In genomic region chr2:140772825-140773224, GRCm38 (mm10) we compare ENCODE assay signal across 14 mouse cellular contexts.
"Had no signal": no experiment of that assay in that cellular context is flagged by ENCODE, and none has a peak within 500 bp of the region (broad histone marks: within the 10 kb centered on the region; RNA-seq: fewer than 3 reads in every experiment).

No protein-coding gene starts in this region.

- H3K9me3 ChIP-seq: hindbrain, embryonic 13.5 days; limb, embryonic 15.5 days; lung, embryonic 15.5 days; midbrain, embryonic 12.5 days; stomach, embryonic 15.5 days had no signal

- H3K9ac ChIP-seq: hindbrain, embryonic 13.5 days; limb, embryonic 15.5 days; lung, embryonic 15.5 days; midbrain, embryonic 12.5 days; stomach, embryonic 15.5 days had no signal

- H3K27ac ChIP-seq: hindbrain, embryonic 13.5 days; limb, embryonic 15.5 days; lung, embryonic 15.5 days; macrophage; midbrain, embryonic 12.5 days; stomach, embryonic 15.5 days had no signal

- H3K27me3 ChIP-seq: hindbrain, embryonic 13.5 days; limb, embryonic 15.5 days; lung, embryonic 15.5 days; midbrain, embryonic 12.5 days; stomach, embryonic 15.5 days had no signal

- H3K4me2 ChIP-seq: hindbrain, embryonic 13.5 days; limb, embryonic 15.5 days; lung, embryonic 15.5 days; midbrain, embryonic 12.5 days; stomach, embryonic 15.5 days had no signal

- H3K4me3 ChIP-seq: hindbrain, embryonic 13.5 days; limb, embryonic 15.5 days; lung, embryonic 15.5 days; midbrain, embryonic 12.5 days; stomach, embryonic 15.5 days had no signal

- H3K4me1 ChIP-seq: hindbrain, embryonic 13.5 days; limb, embryonic 15.5 days; midbrain, embryonic 12.5 days; stomach, embryonic 15.5 days had no signal

- H3K36me3 ChIP-seq: hindbrain, embryonic 13.5 days; limb, embryonic 15.5 days; lung, embryonic 15.5 days; midbrain, embryonic 12.5 days; stomach, embryonic 15.5 days had no signal

- DNase-seq: kidney, adult 11 months; kidney, postnatal 10 days; kidney, postnatal 4 days; layer of hippocampus, postnatal 36 days; lung, postnatal 14 days; right cerebral cortex, postnatal 14 days; thymus, adult 18-20 months; thymus, postnatal 25 days had no signal
